Mouse (Mus musculus): ENCODE results near the gene Cltc. TPM values are rescaled to one million over a fixed set of nuclear protein-coding genes. Genes with fewer than 3 reads are reported as not detected.

Cltc gene
- polyA plus RNA-seq, 1 experiment from 2014 or later: 177 TPM

GRCm38 (mm10) chr11:86650676-86651075 lies 106.7 kb downstream of the Cltc start:
- Histone ChIP-seq H3K27me3 (ENCODE audit: control insufficient read depth, insufficient read depth, low read depth, low read length) (no peaks in the 10 kb centered on the region), H3K9ac (ENCODE audit: low read depth, low read length) (no peak overlapping the region), H3K27ac (ENCODE audit: low read length) (no peak overlapping the region), H3K4me3 (ENCODE audit: low read depth, low read length) (no peak overlapping the region), H3K36me3 (ENCODE audit: control insufficient read depth, insufficient read depth, low read length) (no peaks in the 10 kb centered on the region), H3K4me2 (ENCODE audit: low read length) (no peak overlapping the region), H3K4me1 (ENCODE audit: control insufficient read depth, insufficient read depth, low read length) (peaks cover 3% of the 10 kb centered on the region; the same call in 1 of the 2 replicates), H3K9me3 (replicated peaks; ENCODE audit: control insufficient read depth, low read length, poor library complexity, severe bottlenecking) (no peaks in the 10 kb centered on the region)
- WGBS: 45% methylated on average over 6 of the region's 6 CpGs
- no peak for ATAC-seq

GRCm38 (mm10) chr11:86649542-86649941 lies 107.8 kb downstream of the Cltc start:
- Histone ChIP-seq H3K36me3 (ENCODE audit: control insufficient read depth, insufficient read depth, low read length) (no peaks in the 10 kb centered on the region), H3K4me3 (ENCODE audit: low read depth, low read length) (no peak overlapping the region), H3K4me1 (ENCODE audit: control insufficient read depth, insufficient read depth, low read length) (peaks cover 3% of the 10 kb centered on the region; the same call in 1 of the 2 replicates), H3K27ac (ENCODE audit: low read length) (no peak overlapping the region), H3K9ac (ENCODE audit: low read depth, low read length) (no peak overlapping the region), H3K9me3 (replicated peaks; ENCODE audit: control insufficient read depth, low read length, poor library complexity, severe bottlenecking) (no peaks in the 10 kb centered on the region), H3K27me3 (ENCODE audit: control insufficient read depth, insufficient read depth, low read depth, low read length) (no peaks in the 10 kb centered on the region), H3K4me2 (ENCODE audit: low read length) (no peak overlapping the region)
- ATAC-seq: no peak
- 83% methylated on average over 1 of the region's 1 CpGs for WGBS

- ATAC-seq: no peak
- Histone ChIP-seq H3K4me3 (ENCODE audit: low read depth, low read length) (no peak overlapping the region), H3K27ac (ENCODE audit: low read length) (no peak overlapping the region), H3K4me1 (ENCODE audit: control insufficient read depth, insufficient read depth, low read length) (no peaks in the 10 kb centered on the region), H3K27me3 (ENCODE audit: control insufficient read depth, insufficient read depth, low read depth, low read length) (no peaks in the 10 kb centered on the region), H3K9me3 (replicated peaks; ENCODE audit: control insufficient read depth, low read length, poor library complexity, severe bottlenecking) (no peaks in the 10 kb centered on the region), H3K36me3 (ENCODE audit: control insufficient read depth, insufficient read depth, low read length) (0 out of 2 replicates have a peak, but pooled peaks cover 4% of the 10 kb centered on the region), H3K4me2 (ENCODE audit: low read length) (no peak overlapping the region), H3K9ac (ENCODE audit: low read depth, low read length) (no peak overlapping the region)
- WGBS: 81% methylated on average over 15 of the region's 15 CpGs
Measured at GRCm38 (mm10) chr11:86647706-86648447, 109.5 kb downstream of the Cltc start.

- no peak overlapping the region for H3K9ac ChIP-seq (ENCODE audit: low read depth, low read length)
- H3K27me3 ChIP-seq (ENCODE audit: control insufficient read depth, insufficient read depth, low read depth, low read length): no peaks in the 10 kb centered on the region
- H3K27ac ChIP-seq (ENCODE audit: low read length): no peak overlapping the region
- H3K9me3 ChIP-seq (replicated peaks; ENCODE audit: control insufficient read depth, low read length, poor library complexity, severe bottlenecking): no peaks in the 10 kb centered on the region
- no peak overlapping the region for H3K4me2 ChIP-seq (ENCODE audit: low read length)
- H3K36me3 ChIP-seq (ENCODE audit: control insufficient read depth, insufficient read depth, low read length): peaks cover 4% of the 10 kb centered on the region; the same call in 1 of the 2 replicates
- no peak for ATAC-seq
- no peak overlapping the region for H3K4me3 ChIP-seq (ENCODE audit: low read depth, low read length)
- no peaks in the 10 kb centered on the region for H3K4me1 ChIP-seq (ENCODE audit: control insufficient read depth, insufficient read depth, low read length)
- 91% methylated on average over 3 of the region's 3 CpGs for WGBS
Measured at GRCm38 (mm10) chr11:86646885-86647459, 110.4 kb downstream of the Cltc start.

- H3K9me3 ChIP-seq (replicated peaks; ENCODE audit: control insufficient read depth, low read length, poor library complexity, severe bottlenecking): no peaks in the 10 kb centered on the region
- no peaks in the 10 kb centered on the region for H3K4me1 ChIP-seq (ENCODE audit: control insufficient read depth, insufficient read depth, low read length)
- 59% methylated on average over 7 of the region's 7 CpGs for WGBS
- ATAC-seq: no peak
- H3K4me2 ChIP-seq (ENCODE audit: low read length): no peak overlapping the region
- H3K9ac ChIP-seq (ENCODE audit: low read depth, low read length): no peak overlapping the region
- H3K36me3 ChIP-seq (ENCODE audit: control insufficient read depth, insufficient read depth, low read length): peaks cover 4% of the 10 kb centered on the region; the same call in 1 of the 2 replicates
- H3K27me3 ChIP-seq (ENCODE audit: control insufficient read depth, insufficient read depth, low read depth, low read length): no peaks in the 10 kb centered on the region
- H3K4me3 ChIP-seq (ENCODE audit: low read depth, low read length): no peak overlapping the region
- no peak overlapping the region for H3K27ac ChIP-seq (ENCODE audit: low read length)
Measured at GRCm38 (mm10) chr11:86646136-86646834, 111.1 kb downstream of the Cltc start.

- H3K9me3 ChIP-seq (replicated peaks; ENCODE audit: control insufficient read depth, low read length, poor library complexity, severe bottlenecking): no peaks in the 10 kb centered on the region
- no peak for ATAC-seq
- no peak overlapping the region for H3K27ac ChIP-seq (ENCODE audit: low read length)
- no peak overlapping the region for H3K4me3 ChIP-seq (ENCODE audit: low read depth, low read length)
- H3K27me3 ChIP-seq (ENCODE audit: control insufficient read depth, insufficient read depth, low read depth, low read length): no peaks in the 10 kb centered on the region
- WGBS: 91% methylated on average over 4 of the region's 4 CpGs
- peaks cover 4% of the 10 kb centered on the region; the same call in 1 of the 2 replicates for H3K36me3 ChIP-seq (ENCODE audit: control insufficient read depth, insufficient read depth, low read length)
- no peaks in the 10 kb centered on the region for H3K4me1 ChIP-seq (ENCODE audit: control insufficient read depth, insufficient read depth, low read length)
- H3K9ac ChIP-seq (ENCODE audit: low read depth, low read length): no peak overlapping the region
- no peak overlapping the region for H3K4me2 ChIP-seq (ENCODE audit: low read length)
Measured at GRCm38 (mm10) chr11:86644553-86644952, 112.8 kb downstream of the Cltc start.

Other genes starting within 250 kb of the Cltc start
- 53.2 and 53.3 TPM in 2 replicates for gene Rps6kb1, start 212.8 kb downstream of the Cltc start, polyA plus RNA-seq (2015; fragmentation: Nextera tagmentation; extraction: Ambion mirVana)
- 6.4 and 7.8 TPM in 2 replicates for gene Tubd1, start 212.6 kb downstream of the Cltc start, polyA plus RNA-seq (2015; fragmentation: Nextera tagmentation; extraction: Ambion mirVana)
- gene Vmp1, start 73.7 kb downstream of the Cltc start, polyA plus RNA-seq (2015; fragmentation: Nextera tagmentation; extraction: Ambion mirVana): 104 and 128 TPM in 2 replicates
- gene Ptrh2, start 73.6 kb downstream of the Cltc start, polyA plus RNA-seq (2015; fragmentation: Nextera tagmentation; extraction: Ambion mirVana): 29.5 and 29.8 TPM in 2 replicates
- 19.6 and 21.5 TPM in 2 replicates for gene Dhx40, start 50.2 kb upstream of the Cltc start, polyA plus RNA-seq (2015; fragmentation: Nextera tagmentation; extraction: Ambion mirVana)
- gene Ypel2, start 236.1 kb upstream of the Cltc start, polyA plus RNA-seq (2015; fragmentation: Nextera tagmentation; extraction: Ambion mirVana): 5.7 and 6.5 TPM in 2 replicates